Mouse (Mus musculus) spleen, postnatal 14 days (tissue): ENCODE results near the gene Ccdc130.

Experiments
- DNase-seq, 2 experiments: peaks; one replicate each; pipeline ENCODE4 v3.0.0; 2021 to 2022; ENCODE audit warnings: low spot score in 2 of 2

Ccdc130 gene

GRCm38 (mm10) chr8:84237542-84238229 is 32.5 kb downstream of the Ccdc130 start:
- DNase-seq = no peak

GRCm38 (mm10) chr8:84236998-84237473 is 33.1 kb downstream of the Ccdc130 start, which contains the start of gene Zswim4:
TSS of gene Zswim4 (minus strand) at chr8:84237055.
- peak; percentile 94 to 95 for DNase-seq

GRCm38 (mm10) chr8:84236410-84236997 is 33.7 kb downstream of the Ccdc130 start:
- DNase-seq = no peak

GRCm38 (mm10) chr8:84235746-84236409 is 34.3 kb downstream of the Ccdc130 start:
- DNase-seq = no peak

- DNase-seq = no peak
Observed at GRCm38 (mm10) chr8:84233055-84233454, 37.1 kb downstream of the Ccdc130 start.

- no peak for DNase-seq
Observed at GRCm38 (mm10) chr8:84230735-84231134, 39.4 kb downstream of the Ccdc130 start.

- no peak for DNase-seq
Observed at GRCm38 (mm10) chr8:84223322-84224029, 46.7 kb downstream of the Ccdc130 start.

GRCm38 (mm10) chr8:84222566-84223165 is 47.5 kb downstream of the Ccdc130 start:
- DNase-seq = no peak

GRCm38 (mm10) chr8:84220105-84220504 is 50.1 kb downstream of the Ccdc130 start:
- no peak for DNase-seq

GRCm38 (mm10) chr8:84218143-84218542 is 52.0 kb downstream of the Ccdc130 start:
- DNase-seq = no peak

- no peak for DNase-seq
Observed at GRCm38 (mm10) chr8:84217206-84217605, 53.0 kb downstream of the Ccdc130 start.

- no peak for DNase-seq
Observed at GRCm38 (mm10) chr8:84213277-84213676, 56.9 kb downstream of the Ccdc130 start.

- no peak for DNase-seq
Observed at GRCm38 (mm10) chr8:84211881-84212563, 58.2 kb downstream of the Ccdc130 start.

- DNase-seq = no peak
Observed at GRCm38 (mm10) chr8:84211202-84211601, 59.0 kb downstream of the Ccdc130 start.

GRCm38 (mm10) chr8:84210167-84210791 is 59.9 kb downstream of the Ccdc130 start:
- DNase-seq = peak; percentile 64 to 78

- no peak for DNase-seq
Observed at GRCm38 (mm10) chr8:84208381-84209380, 61.5 kb downstream of the Ccdc130 start.

GRCm38 (mm10) chr8:84207811-84208210 is 62.4 kb downstream of the Ccdc130 start:
- no peak for DNase-seq
